Mouse (Mus musculus) liver, embryonic 14.5 days (tissue): ENCODE measurements at regions not wholly inside any gene's neighbourhood (a gene's known extent, or its start where the extent isn't known, plus 50 kb on each side); places are given as distances from the start of the nearest gene placed in this dataset.

Experiments used
- CTCF ChIP-seq: IDR thresholded peaks from 2 replicates; pipeline ENCODE4 v1.5.1; 2016; ENCODE audit warnings: antibody characterized with exemption, low read depth, control low read depth
- EP300 ChIP-seq: IDR thresholded peaks from 2 replicates; pipeline ENCODE4 v1.6.1; 2016; ENCODE audit warnings: antibody characterized with exemption, low read depth

- TF ChIP-seq EP300: no peak
- TF ChIP-seq CTCF: no peak
Measured at GRCm38 (mm10) chr4:119044005-119044677, 64.4 kb upstream of the Slc2a1 start.
